Mouse (Mus musculus) midbrain, embryonic 11.5 days (tissue): ENCODE results near the gene Tex19.2. TPM values are rescaled to one million over a fixed set of nuclear protein-coding genes. Genes with fewer than 3 reads are reported as not detected.
"Not testable (repeated sequence)": the region's sequence is repeated elsewhere in the genome, so short reads cannot be mapped to it uniquely, and the experiment has no call there.

ENCODE experiments used
- ATAC-seq: fragments of 200-750 bp; cut with Nextera tagmentation; 2 replicates; pipeline ENCODE4 v1.8.0; 2017; ENCODE audit warnings: moderate TSS enrichment, moderate library complexity; ENCODE audit not compliant: low FRiP score
- DNase-seq: peaks from one replicate; pipeline ENCODE4 v3.0.0; 2015; ENCODE audit warnings: low spot score; ENCODE audit errors: missing footprints
- H3K27ac ChIP-seq: fragments of 300-500 bp; sonication (generic); 2 replicates; pipeline ENCODE4 v1.5.1; 2014; ENCODE audit warnings: low read depth, low read length
- H3K27me3 ChIP-seq: fragments of 300-500 bp; sonication (generic); 2 replicates; pipeline ENCODE4 v1.6.1; 2014; ENCODE audit warnings: mild to moderate bottlenecking, low read length, moderate library complexity, mixed read lengths; ENCODE audit not compliant: control insufficient read depth, insufficient read depth
- H3K36me3 ChIP-seq: fragments of 300-500 bp; sonication (generic); 2 replicates; pipeline ENCODE4 v1.6.1; 2014; ENCODE audit warnings: mild to moderate bottlenecking, low read length, moderate library complexity, mixed read lengths; ENCODE audit not compliant: control insufficient read depth, insufficient read depth
- H3K4me1 ChIP-seq: fragments of 300-500 bp; sonication (generic); 2 replicates; pipeline ENCODE4 v1.6.1; 2014; ENCODE audit warnings: low read length; ENCODE audit not compliant: control insufficient read depth, insufficient read depth
- H3K4me2 ChIP-seq: fragments of 300-500 bp; sonication (generic); 2 replicates; pipeline ENCODE4 v1.6.1; 2014; ENCODE audit warnings: mild to moderate bottlenecking, moderate library complexity
- H3K4me3 ChIP-seq: fragments of 300-500 bp; sonication (generic); 2 replicates; pipeline ENCODE4 v1.5.1; 2014; ENCODE audit warnings: low read depth, low read length
- H3K9ac ChIP-seq: fragments of 300-500 bp; sonication (generic); 2 replicates; pipeline ENCODE4 v1.6.1; 2014; ENCODE audit warnings: low read length
- H3K9me3 ChIP-seq: fragments of 300-500 bp; sonication (generic); 2 replicates; pipeline ENCODE4 v1.6.1; 2016; ENCODE audit warnings: low read length; ENCODE audit not compliant: control insufficient read depth
- WGBS: fragments of 180-500 bp; shearing (Covaris S2); extraction: QIAGEN DNeasy Blood & Tissue Kit; methylation state at CpG from one replicate; pipeline ENCODE4 v1.1.7; 2014; 5-methylcytosine and 5-hydroxymethylcytosine counted together
- polyA plus RNA-seq: library from polyadenylated mRNA; unstranded; fragments of >200 nt; fragmentation: Nextera tagmentation; extraction: Ambion mirVana; gene quantifications from 2 replicates; pipeline ENCODE4 v1.2.1, GENCODE M21; 2014

Gene Tex19.2
- polyA plus RNA-seq, 1 experiment from 2014 or later, result not detected

DNA sequence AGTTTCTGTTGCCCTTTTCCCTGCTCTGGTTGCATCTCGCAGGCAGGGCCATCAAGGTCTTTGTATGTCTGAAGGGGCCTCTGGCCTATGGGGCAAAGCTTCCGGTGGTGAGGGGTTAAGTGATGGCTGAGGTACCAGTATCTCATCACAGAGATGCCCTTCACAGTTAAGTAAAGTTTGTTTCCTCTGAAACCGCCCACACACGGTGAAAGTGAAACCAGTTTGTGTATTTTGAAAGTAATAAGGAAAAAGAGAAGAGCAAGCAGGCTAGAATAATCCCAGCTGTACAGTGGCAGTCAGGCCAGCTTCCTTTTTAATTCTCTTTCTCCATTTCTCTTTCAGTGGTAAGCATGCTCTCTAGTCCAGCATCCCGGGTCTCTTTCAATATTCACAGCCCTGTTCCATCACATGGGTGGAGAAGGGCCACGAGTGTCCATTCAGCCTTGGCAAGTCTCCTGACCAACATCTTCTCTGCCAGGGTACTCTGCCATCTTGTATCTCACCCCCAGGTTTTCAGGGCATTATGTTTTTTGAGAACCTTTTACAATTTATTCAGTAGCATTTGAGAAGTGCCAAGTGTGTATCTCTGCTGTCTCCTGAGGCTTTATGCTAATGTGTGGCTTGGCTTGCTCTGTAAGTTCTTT, 35.5 kb downstream of the Tex19.2 start:
- Histone ChIP-seq H3K27me3 (no peaks in the 10 kb centered on the region), H3K9me3 (no peaks in the 10 kb centered on the region), H3K27ac (no peak overlapping the region), H3K4me2 (no peak overlapping the region), H3K9ac (no peak overlapping the region), H3K36me3 (no peaks in the 10 kb centered on the region), H3K4me3 (no peak overlapping the region), H3K4me1 (no peaks in the 10 kb centered on the region)
- DNase-seq (peak; percentile 4), ATAC-seq (no peak)
- WGBS, result 81% methylated on average over 6 of the region's 6 CpGs

GRCm38 (mm10) chr11:121082250-121082649, 36.2 kb downstream of the Tex19.2 start:
- Histone ChIP-seq H3K4me2 (no peak overlapping the region), H3K27ac (no peak overlapping the region), H3K9ac (no peak overlapping the region), H3K36me3 (no peaks in the 10 kb centered on the region), H3K4me3 (no peak overlapping the region), H3K4me1 (no peaks in the 10 kb centered on the region), H3K9me3 (no peaks in the 10 kb centered on the region), H3K27me3 (no peaks in the 10 kb centered on the region)
- ATAC-seq (no peak), DNase-seq (peak; percentile 19)
- 77% methylated on average over 3 of the region's 3 CpGs for WGBS

DNA sequence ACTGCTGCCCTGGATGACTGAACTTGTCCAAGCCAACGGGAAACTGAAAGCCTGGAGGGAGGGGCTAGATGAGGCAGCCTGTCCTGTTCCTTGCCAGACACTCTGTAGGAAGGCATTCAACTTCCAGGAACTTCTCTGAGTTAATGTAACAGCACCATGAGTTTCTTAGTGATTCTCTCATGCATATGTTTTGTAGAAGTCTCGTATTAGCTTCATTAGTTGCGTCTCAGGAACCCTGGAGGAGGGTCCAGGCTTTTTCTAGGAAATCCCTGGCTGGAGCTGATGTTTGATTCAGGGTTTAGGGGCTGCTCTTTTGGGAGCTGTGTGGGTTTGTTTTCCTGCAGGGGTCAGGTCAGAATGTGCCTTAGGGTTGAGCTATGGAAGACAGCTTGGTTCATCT, 37.4 kb downstream of the Tex19.2 start, which contains the start of gene Sectm1a:
Gene Sectm1a (minus strand): TSS at position 101 of the 400 bp plus-strand sequence.
- WGBS, result 67% methylated on average over 3 of the region's 3 CpGs
- H3K9ac ChIP-seq, result no peak within 1 kb of the TSS
- H3K27ac ChIP-seq, result no peak within 1 kb of the TSS
- H3K9me3 ChIP-seq, result no peaks in the 10 kb centered on the region
- ATAC-seq (no peak), DNase-seq (peak; percentile 12)
- no peaks in the 10 kb centered on the region for H3K4me1 ChIP-seq
- no peak within 1 kb of the TSS for H3K4me3 ChIP-seq
- no peaks in the 10 kb centered on the region for H3K36me3 ChIP-seq
- H3K4me2 ChIP-seq, result no peak within 1 kb of the TSS
- H3K27me3 ChIP-seq, result no peaks in the 10 kb centered on the region

GRCm38 (mm10) chr11:121080330-121080729, 38.1 kb downstream of the Tex19.2 start:
- no peak overlapping the region for H3K4me3 ChIP-seq
- no peaks in the 10 kb centered on the region for H3K27me3 ChIP-seq
- WGBS, result 92% methylated on average over 8 of the region's 8 CpGs
- H3K4me2 ChIP-seq, result no peak overlapping the region
- H3K9ac ChIP-seq, result no peak overlapping the region
- ATAC-seq (no peak), DNase-seq (no peak)
- no peaks in the 10 kb centered on the region for H3K9me3 ChIP-seq
- no peaks in the 10 kb centered on the region for H3K36me3 ChIP-seq
- H3K27ac ChIP-seq, result no peak overlapping the region
- no peaks in the 10 kb centered on the region for H3K4me1 ChIP-seq

- WGBS, result 78% methylated on average over 5 of the region's 5 CpGs
- no peaks in the 10 kb centered on the region for H3K9me3 ChIP-seq
- ATAC-seq, result no peak
- no peaks in the 10 kb centered on the region for H3K4me1 ChIP-seq
- H3K27me3 ChIP-seq, result no peaks in the 10 kb centered on the region
- H3K27ac ChIP-seq, result no peak overlapping the region
- no peak overlapping the region for H3K4me2 ChIP-seq
- H3K9ac ChIP-seq, result no peak overlapping the region
- no peak overlapping the region for H3K4me3 ChIP-seq
- no peak for DNase-seq
- H3K36me3 ChIP-seq, result no peaks in the 10 kb centered on the region
These were observed 42.8 kb downstream of the Tex19.2 start for GRCm38 (mm10) chr11:121075655-121076054.

DNA sequence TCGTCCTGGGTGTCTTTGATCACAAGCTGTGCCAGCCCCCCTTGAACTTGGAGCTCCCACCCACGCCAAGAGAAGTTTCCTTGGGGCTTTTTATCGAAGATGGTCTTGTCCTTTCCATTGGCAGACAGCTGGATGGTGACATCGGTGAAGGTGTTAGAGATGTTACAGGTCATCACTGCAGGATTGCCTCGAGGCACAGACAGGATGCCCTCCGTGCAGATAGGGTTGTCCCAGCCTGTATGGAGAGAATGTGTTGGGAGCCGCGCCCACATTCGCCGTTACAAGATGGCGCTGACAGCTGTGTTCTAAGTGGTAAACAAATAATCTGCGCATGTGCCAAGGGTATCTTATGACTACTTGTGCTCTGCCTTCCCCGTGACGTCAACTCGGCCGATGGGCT, 48.8 kb downstream of the Tex19.2 start:
- DNase-seq, ATAC-seq, H3K27me3 ChIP-seq, H3K4me1 ChIP-seq, H3K4me3 ChIP-seq, H3K9me3 ChIP-seq, H3K9ac ChIP-seq, H3K4me2 ChIP-seq, H3K27ac ChIP-seq, H3K36me3 ChIP-seq: not testable (repeated sequence)
- 91% methylated on average over 11 of the region's 16 CpGs for WGBS

DNA sequence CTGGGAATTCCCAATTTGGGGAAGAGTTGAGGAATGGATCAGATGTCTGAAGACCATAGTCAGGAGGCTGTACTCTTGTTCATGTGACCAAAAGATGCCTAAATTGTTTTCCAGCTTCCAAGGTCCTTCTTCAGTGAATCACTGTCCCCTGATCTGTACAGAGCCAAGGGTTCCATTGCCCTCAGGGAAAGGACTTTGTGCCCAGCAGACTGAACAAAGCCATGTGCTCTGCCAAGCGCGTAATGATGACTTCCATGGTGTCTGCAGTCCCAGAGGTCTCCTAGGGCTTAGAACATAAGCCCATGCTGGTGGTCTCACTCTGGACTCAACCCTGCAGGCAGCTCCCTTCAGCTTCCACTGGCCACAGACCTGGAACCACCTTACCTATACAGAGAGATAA, 50.6 kb downstream of the Tex19.2 start:
- H3K9ac ChIP-seq, result no peak overlapping the region
- H3K9me3 ChIP-seq, result no peaks in the 10 kb centered on the region
- H3K4me3 ChIP-seq, result no peak overlapping the region
- DNase-seq, result no peak
- no peak overlapping the region for H3K27ac ChIP-seq
- H3K36me3 ChIP-seq, result no peaks in the 10 kb centered on the region
- ATAC-seq, result no peak
- 93% methylated on average over 2 of the region's 2 CpGs for WGBS
- no peak overlapping the region for H3K4me2 ChIP-seq
- no peaks in the 10 kb centered on the region for H3K27me3 ChIP-seq
- no peaks in the 10 kb centered on the region for H3K4me1 ChIP-seq

Other genes with a start within 250 kb of the Tex19.2 start
- gene Ccdc57, start 185.8 kb downstream of the Tex19.2 start, polyA plus RNA-seq, result 4.3 and 4.5 TPM in 2 replicates
- 24.1 and 30.4 TPM in 2 replicates for gene Slc16a3, start 170.2 kb downstream of the Tex19.2 start, polyA plus RNA-seq
- 60.9 and 71.3 TPM in 2 replicates for gene Csnk1d, start 127.3 kb downstream of the Tex19.2 start, polyA plus RNA-seq
- not detected in 2 replicates for gene Cd7, start 79.3 kb downstream of the Tex19.2 start, polyA plus RNA-seq
- not detected in 2 replicates for gene Sectm1b, start 55.1 kb downstream of the Tex19.2 start, polyA plus RNA-seq
- not detected in 2 replicates for gene Sectm1a, start 37.5 kb downstream of the Tex19.2 start, polyA plus RNA-seq
- 0.08 TPM in 1 of 2 replicates, not detected in the other for gene Tex19.1, start 27.5 kb upstream of the Tex19.2 start, polyA plus RNA-seq
- 0.12 TPM in 1 of 2 replicates, not detected in the other for gene Uts2r, start 41.6 kb upstream of the Tex19.2 start, polyA plus RNA-seq
- gene Hexdc, start 85.8 kb upstream of the Tex19.2 start, polyA plus RNA-seq, result 5.7 and 6.3 TPM in 2 replicates
- 16.5 and 21.5 TPM in 2 replicates for gene Ogfod3, start 86.0 kb upstream of the Tex19.2 start, polyA plus RNA-seq
- gene Cybc1, start 110.6 kb upstream of the Tex19.2 start, polyA plus RNA-seq, result 39.6 and 42.5 TPM in 2 replicates
- gene Narf, start 118.6 kb upstream of the Tex19.2 start, polyA plus RNA-seq, result 65.5 and 72.7 TPM in 2 replicates
- 12.8 and 13.7 TPM in 2 replicates for gene Foxk2, start 141.3 kb upstream of the Tex19.2 start, polyA plus RNA-seq
- 94.4 and 99.2 TPM in 2 replicates for gene Wdr45b, start 235.8 kb upstream of the Tex19.2 start, polyA plus RNA-seq